Mouse (Mus musculus) small intestine, adult 2 months (tissue): ENCODE data around the gene Sesn3.

ENCODE experiments used
- CTCF ChIP-seq: fragments of 200-500 bp; IDR thresholded peaks from 2 replicates; pipeline ENCODE4 v1.5.1; 2012; ENCODE audit warnings: low read depth, mild to moderate bottlenecking, control low read depth, inconsistent platforms, low read length, moderate library complexity, mixed read lengths; ENCODE audit not compliant: insufficient replicate concordance, insufficient read length; ENCODE audit errors: extremely low read depth
- POLR2A ChIP-seq: fragments of 200-500 bp; IDR thresholded peaks from 2 replicates; pipeline ENCODE4 v1.6.1; 2012; ENCODE audit warnings: low read depth, mild to moderate bottlenecking, control low read depth, inconsistent platforms, low read length, moderate library complexity

GRCm38 (mm10) chr9:14304262-14304968 lies 29.5 kb downstream of the Sesn3 start:
- no peak for TF ChIP-seq CTCF
- TF ChIP-seq POLR2A, result no peak
